Mouse (Mus musculus): ENCODE measurements around the gene Gm2310. TPM values are rescaled to one million over a fixed set of nuclear protein-coding genes. Genes with fewer than 3 reads are reported as not detected.

Gm2310 gene
- polyA plus RNA-seq, 1 experiment from 2014 or later: not detected

- no peak overlapping the region for H3K4me3 ChIP-seq
- no peak overlapping the region for H3K4me2 ChIP-seq
- WGBS: 56% methylated on average over 4 of the region's 4 CpGs
- H3K27me3 ChIP-seq: no peaks in the 10 kb centered on the region
- ATAC-seq (ENCODE audit: low FRiP score): no peak
- no peak overlapping the region for H3K9ac ChIP-seq
- no peaks in the 10 kb centered on the region for H3K4me1 ChIP-seq (replicated peaks)
- H3K9me3 ChIP-seq: no peaks in the 10 kb centered on the region
- H3K36me3 ChIP-seq: no peaks in the 10 kb centered on the region
- H3K27ac ChIP-seq: no peak overlapping the region
These were observed 50.7 kb downstream of the Gm2310 start for GRCm38 (mm10) chr15:8469006-8469575.

Other genes with a start within 250 kb of the Gm2310 start
- gene Nipbl, start 75.5 kb downstream of the Gm2310 start, polyA plus RNA-seq (2015; fragmentation: Nextera tagmentation; extraction: Ambion mirVana): 17.4 and 17.9 TPM in 2 replicates
- 161 and 176 TPM in 2 replicates for gene Slc1a3, start 190.8 kb upstream of the Gm2310 start, polyA plus RNA-seq (2015; fragmentation: Nextera tagmentation; extraction: Ambion mirVana)